Mouse (Mus musculus) neutrophil, adult 83 days (primary cell): ENCODE measurements around the gene Nacc2. TPM values are rescaled to one million over a fixed set of nuclear protein-coding genes. Genes with fewer than 3 reads are reported as not detected.

ENCODE experiments used
- total RNA-seq, 2 experiments: library from RNA; stranded (reverse); gene quantifications; one replicate each; pipeline ENCODE4 v1.2.4; 2023

Gene Nacc2
- 1 to 10 TPM; 2.7 to 3.8 TPM for total RNA-seq

DNA sequence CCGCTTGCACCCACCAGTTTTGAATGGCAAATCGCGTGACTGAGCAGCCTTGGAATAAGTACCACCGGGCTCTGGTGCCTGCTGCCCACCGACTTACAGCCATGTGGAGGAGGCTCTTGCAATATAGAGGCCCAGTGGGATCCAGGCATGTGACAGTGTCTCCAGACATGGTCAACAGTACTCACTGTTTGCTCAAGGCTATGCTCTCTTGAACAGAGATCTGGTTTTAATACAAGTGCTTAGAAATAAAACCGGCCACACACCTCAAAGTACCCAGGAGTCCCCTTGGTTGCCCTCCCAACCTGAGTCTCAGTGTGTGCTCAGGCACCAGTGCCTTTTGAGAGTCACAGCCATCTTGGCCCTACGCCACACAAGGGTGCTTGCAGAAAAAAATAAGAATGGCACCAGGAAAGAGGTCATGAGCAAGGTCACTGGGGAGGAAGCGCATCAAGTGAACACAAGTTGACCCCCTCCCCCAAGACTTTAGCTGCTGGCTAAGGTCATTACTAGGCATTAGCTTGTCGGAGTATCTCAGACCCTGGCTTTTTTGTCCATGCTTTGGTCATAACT, at the start of gene Nacc2:
Gene Nacc2, minus strand, starts transcription at position 142 of the 570 bp plus-strand sequence.

DNA sequence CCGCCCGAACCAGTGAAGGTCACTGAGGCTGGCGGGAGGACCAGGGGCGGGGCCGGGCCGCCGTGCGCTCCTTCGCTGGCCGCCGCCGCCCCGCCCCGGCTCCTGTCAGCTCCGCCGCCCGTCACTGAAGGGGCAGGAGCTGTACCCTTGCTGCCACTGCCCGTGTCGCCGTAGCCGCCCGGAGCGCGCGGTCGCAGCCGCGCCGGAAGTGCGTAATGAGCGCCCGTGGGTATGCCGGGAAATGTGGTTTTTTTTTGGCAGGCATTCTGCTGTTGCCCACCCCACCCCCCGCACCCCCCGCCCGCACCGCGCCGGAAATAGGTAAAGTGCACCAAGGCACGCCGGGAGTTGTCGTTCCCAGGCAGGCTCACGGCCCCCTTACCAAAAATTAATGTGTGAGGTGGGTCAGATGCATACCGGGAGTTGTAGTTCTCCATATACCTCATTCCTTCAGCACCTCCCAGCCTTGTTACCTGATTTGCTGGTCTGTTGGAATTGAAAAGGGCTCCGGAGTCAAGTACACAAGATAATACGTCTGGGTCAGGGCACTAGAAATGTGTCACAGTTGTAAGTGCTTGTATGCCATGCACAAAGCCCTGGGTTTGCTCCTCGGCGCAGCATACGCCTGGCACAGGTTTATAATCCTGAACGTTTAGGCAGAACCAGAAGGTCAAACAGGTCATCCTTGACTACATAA, 101.3 kb downstream of the Nacc2 start, which contains the start of gene Ubac1:
Gene Ubac1, minus strand, starts transcription at position 187 of the 697 bp plus-strand sequence.

Other genes with a start within 250 kb of the Nacc2 start
- gene Camsap1, start 139.9 kb downstream of the Nacc2 start, total RNA-seq: 10 to 100 TPM in 1 of 2 experiments, 1 to 10 TPM in 1; 9.7 to 10.5 TPM
- 10 to 100 TPM; 41.8 to 51.7 TPM for gene Ubac1, start 101.5 kb downstream of the Nacc2 start, total RNA-seq
- not detected for gene Lhx3, start 85.1 kb upstream of the Nacc2 start, total RNA-seq
- 1 to 10 TPM; 3.9 to 4.6 TPM for gene Qsox2, start 114.3 kb upstream of the Nacc2 start, total RNA-seq
- not detected for gene Ccdc187, start 171.3 kb upstream of the Nacc2 start, total RNA-seq
- 1 to 10 TPM; 6.7 to 8.5 TPM for gene Gpsm1, start 192.3 kb upstream of the Nacc2 start, total RNA-seq
- 1 to 10 TPM; 4.7 to 5.2 TPM for gene Dnlz, start 228.9 kb upstream of the Nacc2 start, total RNA-seq
- 100 to 1,000 TPM; 168 to 182 TPM for gene Card9, start 237.7 kb upstream of the Nacc2 start, total RNA-seq